Mouse (Mus musculus) MEL (cell line): ENCODE results near the gene Apbb2.

Experiments
- CTCF ChIP-seq, 3 experiments: IDR thresholded peaks in 2 of 3; conservative IDR thresholded peaks in 1 of 3; 2 replicates each; pipeline ENCODE4 v1.5.1; 2011 to 2012; ENCODE audit warnings: low read length in 3 of 3, low read depth in 2 of 3, mild to moderate bottlenecking in 2 of 3, improper control_type of control experiment in 1 of 3, inconsistent platforms in 1 of 3, mixed read lengths in 1 of 3, moderate library complexity in 1 of 3; ENCODE audit not compliant: control insufficient read depth in 1 of 3, insufficient read depth in 1 of 3, poor library complexity in 1 of 3, severe bottlenecking in 1 of 3
- E2F4 ChIP-seq: IDR thresholded peaks from 2 replicates; pipeline ENCODE4 v1.6.1; 2011; ENCODE audit warnings: low read depth, low read length, improper control_type of control experiment, borderline replicate concordance
- EP300 ChIP-seq, 2 experiments: IDR thresholded peaks; 2 replicates each; pipeline ENCODE4 v1.6.1; 2011; ENCODE audit warnings: improper control_type of control experiment in 2 of 2, low read length in 2 of 2, low read depth in 1 of 2, mild to moderate bottlenecking in 1 of 2
- HCFC1 ChIP-seq: IDR thresholded peaks from 2 replicates; pipeline ENCODE4 v1.6.1; 2012; ENCODE audit warnings: low read depth, mild to moderate bottlenecking, inconsistent platforms, low read length, improper control_type of control experiment, moderate library complexity
- KAT2A ChIP-seq: conservative IDR thresholded peaks from 2 replicates; pipeline ENCODE4 v1.6.1; 2012; ENCODE audit warnings: low read depth, low read length, improper control_type of control experiment, inconsistent platforms
- MYC ChIP-seq: IDR thresholded peaks from 2 replicates; pipeline ENCODE4 v1.6.1; 2011; ENCODE audit warnings: low read depth, mild to moderate bottlenecking, low read length, improper control_type of control experiment, moderate library complexity
- POLR2A ChIP-seq, 2 experiments: IDR thresholded peaks; 2 replicates each; pipeline ENCODE4 v1.6.1; 2011 to 2012; ENCODE audit warnings: low read length in 2 of 2, mild to moderate bottlenecking in 2 of 2, control low read depth in 1 of 2, improper control_type of control experiment in 1 of 2, low read depth in 1 of 2, moderate library complexity in 1 of 2; ENCODE audit not compliant: control insufficient read depth in 1 of 2, insufficient read depth in 1 of 2, poor library complexity in 1 of 2
- POLR2AphosphoS5 ChIP-seq: IDR thresholded peaks from 2 replicates; pipeline ENCODE4 v1.6.1; 2012; ENCODE audit warnings: low read depth, borderline replicate concordance, mild to moderate bottlenecking, inconsistent platforms, low read length, moderate library complexity, mixed read lengths

DNA sequence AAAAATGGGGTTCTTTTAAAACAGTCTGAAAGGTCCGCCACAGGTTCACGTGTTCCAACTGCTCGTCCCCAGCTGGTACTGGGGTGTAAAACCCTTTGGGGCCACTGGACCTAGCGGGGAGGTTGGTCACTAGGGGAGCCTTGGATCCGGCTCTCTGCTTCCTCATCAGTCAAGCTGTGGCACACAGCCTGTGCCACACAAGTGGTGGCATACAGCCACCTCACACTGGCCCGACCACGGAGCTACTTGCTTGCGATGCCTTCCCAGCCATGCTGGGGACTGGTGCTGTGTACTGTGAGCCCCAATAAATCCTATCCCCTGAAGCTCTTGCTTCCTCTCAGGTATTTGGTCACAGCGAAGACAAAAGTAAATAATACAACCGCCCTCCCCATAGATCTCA is 142.3 kb downstream of the Apbb2 start:
- TF ChIP-seq KAT2A = no peak
- TF ChIP-seq CTCF (IDR thresholded peaks at IDR 0.05 in 2 of 3, conservative IDR thresholded peaks at IDR 0.05 in 1 of 3; ENCODE audit: control insufficient read depth in 1 of 3, insufficient read depth in 1 of 3, low read depth in 2 of 3, low read length in 3 of 3, poor library complexity in 1 of 3, severe bottlenecking in 1 of 3) = no peak
- TF ChIP-seq POLR2AphosphoS5 = no peak
- no peak for TF ChIP-seq POLR2A (IDR thresholded peaks at IDR 0.05; ENCODE audit: control insufficient read depth in 1 of 2, insufficient read depth in 1 of 2, low read depth in 1 of 2, low read length in 2 of 2, poor library complexity in 1 of 2)
- no peak for TF ChIP-seq E2F4
- no peak for TF ChIP-seq HCFC1
- TF ChIP-seq MYC = no peak
- TF ChIP-seq EP300 (IDR thresholded peaks at IDR 0.05; ENCODE audit: low read depth in 1 of 2, low read length in 2 of 2) = no peak
